Mouse (Mus musculus) MEL (cell line): ENCODE results near the gene Rcbtb2. TPM values are rescaled to one million over a fixed set of nuclear protein-coding genes. Genes with fewer than 3 reads are reported as not detected.
A peak's percentile ranks its signal among the peaks of the same experiment; 100 is the strongest.

ENCODE experiments used
- DNase-seq: peaks from one replicate; pipeline ENCODE4 v3.0.0; 2011; ENCODE audit warnings: low read depth, low spot score
- H3K27ac ChIP-seq: 2 replicates; pipeline ENCODE4 v1.5.1; 2012; ENCODE audit warnings: low read depth, mild to moderate bottlenecking, control low read depth, low read length, moderate library complexity; ENCODE audit not compliant: control insufficient read depth
- H3K27me3 ChIP-seq, 2 experiments: fragments of 150-350 bp in 1 of 2; sonication (generic) in 1 of 2; 2 replicates each; pipeline ENCODE4 v1.6.1; 2012; ENCODE audit warnings: low read length in 2 of 2, mild to moderate bottlenecking in 2 of 2, improper control_type of control experiment in 1 of 2, moderate library complexity in 1 of 2; ENCODE audit not compliant: insufficient read depth in 2 of 2, control insufficient read depth in 1 of 2
- H3K36me3 ChIP-seq, 2 experiments: 2 replicates each; pipeline ENCODE4 v1.6.1; 2012 to 2014; ENCODE audit warnings: low read length in 2 of 2, improper control_type of control experiment in 1 of 2, inconsistent platforms in 1 of 2, mild to moderate bottlenecking in 1 of 2; ENCODE audit not compliant: insufficient read depth in 2 of 2, control insufficient read depth in 1 of 2
- H3K4me1 ChIP-seq, 2 experiments: fragments of 150-350 bp in 1 of 2; sonication (generic) in 1 of 2; 2 replicates each; pipeline ENCODE4 v1.6.1; 2012; ENCODE audit warnings: low read length in 2 of 2, improper control_type of control experiment in 1 of 2, mild to moderate bottlenecking in 1 of 2; ENCODE audit not compliant: insufficient read depth in 2 of 2, control insufficient read depth in 1 of 2
- H3K4me3 ChIP-seq, 2 experiments: fragments of 150-350 bp in 1 of 2; sonication (generic) in 1 of 2; 2 replicates each; pipeline ENCODE4 v1.5.1; 2012; ENCODE audit warnings: low read depth in 2 of 2, low read length in 2 of 2, mild to moderate bottlenecking in 2 of 2, moderate library complexity in 2 of 2, control low read depth in 1 of 2, improper control_type of control experiment in 1 of 2; ENCODE audit not compliant: control insufficient read depth in 1 of 2, insufficient read depth in 1 of 2
- H3K79me2 ChIP-seq: 2 replicates; pipeline ENCODE4 v1.6.1; 2012; ENCODE audit warnings: mild to moderate bottlenecking, low read length, moderate library complexity; ENCODE audit not compliant: control insufficient read depth, poor library complexity, insufficient read depth
- H3K9ac ChIP-seq: 2 replicates; pipeline ENCODE4 v1.6.1; 2012; ENCODE audit warnings: low read depth, mild to moderate bottlenecking, control low read depth, low read length, moderate library complexity; ENCODE audit not compliant: control insufficient read depth, poor library complexity, severe bottlenecking
- H3K9me3 ChIP-seq: fragments of 150-350 bp; sonication (generic); replicated peaks from 2 replicates; pipeline ENCODE4 v1.6.1; 2012; ENCODE audit warnings: mild to moderate bottlenecking, low read length, improper control_type of control experiment, moderate library complexity; ENCODE audit not compliant: insufficient read depth
- CHD2 ChIP-seq: IDR thresholded peaks from 2 replicates; pipeline ENCODE4 v1.6.1; 2011; ENCODE audit warnings: low read length, improper control_type of control experiment
- EP300 ChIP-seq, 2 experiments: IDR thresholded peaks; 2 replicates each; pipeline ENCODE4 v1.6.1; 2011; ENCODE audit warnings: improper control_type of control experiment in 2 of 2, low read length in 2 of 2, low read depth in 1 of 2, mild to moderate bottlenecking in 1 of 2
- GABPA ChIP-seq: IDR thresholded peaks from 2 replicates; pipeline ENCODE4 v1.6.1; 2012; ENCODE audit warnings: low read depth, mild to moderate bottlenecking, inconsistent platforms, low read length, improper control_type of control experiment, moderate library complexity
- JUND ChIP-seq: IDR thresholded peaks from 2 replicates; pipeline ENCODE4 v1.6.1; 2011; ENCODE audit warnings: low read depth, mild to moderate bottlenecking, improper control_type of control experiment, low read length
- KAT2A ChIP-seq: conservative IDR thresholded peaks from 2 replicates; pipeline ENCODE4 v1.6.1; 2012; ENCODE audit warnings: low read depth, low read length, improper control_type of control experiment, inconsistent platforms
- MAX ChIP-seq: IDR thresholded peaks from 2 replicates; pipeline ENCODE4 v1.6.1; 2011; ENCODE audit warnings: low read length, improper control_type of control experiment
- MAZ ChIP-seq: IDR thresholded peaks from 2 replicates; pipeline ENCODE4 v1.6.1; 2012; ENCODE audit warnings: low read depth, mild to moderate bottlenecking, inconsistent platforms, low read length, improper control_type of control experiment
- MEF2A ChIP-seq: IDR thresholded peaks from 2 replicates; pipeline ENCODE4 v1.6.1; 2014; ENCODE audit warnings: low read depth, mild to moderate bottlenecking, inconsistent platforms, low read length, improper control_type of control experiment; ENCODE audit not compliant: poor library complexity, insufficient replicate concordance, severe bottlenecking; ENCODE audit errors: extremely low read depth
- POLR2A ChIP-seq, 2 experiments: IDR thresholded peaks; 2 replicates each; pipeline ENCODE4 v1.6.1; 2011 to 2012; ENCODE audit warnings: low read length in 2 of 2, mild to moderate bottlenecking in 2 of 2, control low read depth in 1 of 2, improper control_type of control experiment in 1 of 2, low read depth in 1 of 2, moderate library complexity in 1 of 2; ENCODE audit not compliant: control insufficient read depth in 1 of 2, insufficient read depth in 1 of 2, poor library complexity in 1 of 2
- POLR2AphosphoS5 ChIP-seq: IDR thresholded peaks from 2 replicates; pipeline ENCODE4 v1.6.1; 2012; ENCODE audit warnings: low read depth, borderline replicate concordance, mild to moderate bottlenecking, inconsistent platforms, low read length, moderate library complexity, mixed read lengths
- RAD21 ChIP-seq: IDR thresholded peaks from 2 replicates; pipeline ENCODE4 v1.6.1; 2011; ENCODE audit warnings: mild to moderate bottlenecking, low read depth, low read length, improper control_type of control experiment
- SIN3A ChIP-seq: IDR thresholded peaks from 2 replicates; pipeline ENCODE4 v1.6.1; 2012; ENCODE audit warnings: low read length, improper control_type of control experiment, inconsistent platforms
- TAL1 ChIP-seq: IDR thresholded peaks from 2 replicates; pipeline ENCODE4 v1.6.1; 2012; ENCODE audit warnings: mild to moderate bottlenecking, inconsistent platforms, low read length, moderate library complexity, mixed read lengths
- TCF12 ChIP-seq: IDR thresholded peaks from 2 replicates; pipeline ENCODE4 v1.6.1; 2014; ENCODE audit warnings: low read depth, mild to moderate bottlenecking, inconsistent platforms, low read length, improper control_type of control experiment, moderate library complexity
- USF1 ChIP-seq: IDR thresholded peaks from 2 replicates; pipeline ENCODE4 v1.6.1; 2014; ENCODE audit warnings: low read depth, mild to moderate bottlenecking, inconsistent platforms, low read length, improper control_type of control experiment, moderate library complexity
- USF2 ChIP-seq, 2 experiments: IDR thresholded peaks; 2 replicates each; pipeline ENCODE4 v1.6.1; 2011 to 2012; ENCODE audit warnings: improper control_type of control experiment in 2 of 2, low read length in 2 of 2, borderline replicate concordance in 1 of 2, inconsistent platforms in 1 of 2, low read depth in 1 of 2, mild to moderate bottlenecking in 1 of 2; ENCODE audit not compliant: insufficient read depth in 1 of 2
- ZKSCAN1 ChIP-seq: IDR thresholded peaks from 2 replicates; pipeline ENCODE4 v1.6.1; 2012; ENCODE audit warnings: low read depth, mild to moderate bottlenecking, inconsistent platforms, low read length, improper control_type of control experiment, moderate library complexity
- polyA plus RNA-seq, 2 experiments: library from polyadenylated mRNA; stranded (reverse) in 1 of 2; unstranded in 1 of 2; fragments of >175 nt in 1 of 2; fragments of >200 nt in 1 of 2; gene quantifications; 2 replicates each; pipeline versions ENCODE4 v1.2.1 to v1.2.4; 2012; ENCODE audit warnings: low replicate concordance in 2 of 2, low read depth in 1 of 2; ENCODE audit not compliant: insufficient read length in 2 of 2, insufficient read depth in 1 of 2, missing spikeins in 1 of 2
- total RNA-seq: library from RNA; depleted of rRNA; stranded (reverse); fragments of 300-350 nt; gene quantifications from 2 replicates; pipeline ENCODE4 v1.2.3, GENCODE M21; 2012

The Rcbtb2 gene
- total and polyA plus RNA-seq, 3 experiments = 8.6 to 13.8 TPM; not detected in 1

DNA sequence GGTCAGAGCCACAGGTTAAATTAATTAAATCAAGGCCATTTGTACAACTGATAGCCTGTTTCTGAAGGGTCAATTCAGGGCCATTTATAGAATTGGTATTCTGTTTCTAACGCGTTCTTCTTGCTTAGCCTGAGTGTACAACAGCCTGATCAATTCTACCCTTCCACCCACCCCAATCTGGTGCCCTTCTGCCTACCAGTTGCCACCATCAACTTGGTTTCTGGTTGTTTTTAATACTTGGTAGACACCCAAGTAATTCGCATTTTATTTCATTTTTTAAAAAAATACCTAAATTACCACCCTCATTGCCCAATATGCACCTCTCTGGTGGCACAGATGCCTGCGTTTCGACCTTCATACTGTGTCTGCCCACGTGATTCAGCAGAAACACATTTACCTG, 17.9 kb upstream of the Rcbtb2 start:
- Histone ChIP-seq H3K27ac (no peak overlapping the region), H3K9ac (no peak overlapping the region), H3K79me2 (no peaks in the 10 kb centered on the region), H3K27me3 (no peaks in the 10 kb centered on the region), H3K36me3 (peaks cover 0 to 21% of the 10 kb centered on the region in 2 experiments; a peak in 2 of 4 replicates), H3K4me1 (peaks cover 2 to 37% of the 10 kb centered on the region in 2 experiments; a peak in 3 of 4 replicates), H3K4me3 (no peak overlapping the region), H3K9me3 (no peaks in the 10 kb centered on the region)
- DNase-seq = no peak
- TF ChIP-seq SIN3A (no peak), JUND (no peak), MAX (no peak), POLR2A (IDR thresholded peaks at IDR 0.05; ENCODE audit: control insufficient read depth in 1 of 2, insufficient read depth in 1 of 2, low read depth in 1 of 2, low read length in 2 of 2, poor library complexity in 1 of 2) (no peak), EP300 (IDR thresholded peaks at IDR 0.05; ENCODE audit: low read depth in 1 of 2, low read length in 2 of 2) (no peak), RAD21 (no peak), POLR2AphosphoS5 (no peak), MEF2A (no peak), KAT2A (no peak), MAZ (no peak), GABPA (no peak), CHD2 (no peak), USF1 (no peak), TCF12 (no peak), USF2 (IDR thresholded peaks at IDR 0.05; ENCODE audit: borderline replicate concordance in 1 of 2, insufficient read depth in 1 of 2, low read depth in 1 of 2, low read length in 2 of 2) (no peak)

DNA sequence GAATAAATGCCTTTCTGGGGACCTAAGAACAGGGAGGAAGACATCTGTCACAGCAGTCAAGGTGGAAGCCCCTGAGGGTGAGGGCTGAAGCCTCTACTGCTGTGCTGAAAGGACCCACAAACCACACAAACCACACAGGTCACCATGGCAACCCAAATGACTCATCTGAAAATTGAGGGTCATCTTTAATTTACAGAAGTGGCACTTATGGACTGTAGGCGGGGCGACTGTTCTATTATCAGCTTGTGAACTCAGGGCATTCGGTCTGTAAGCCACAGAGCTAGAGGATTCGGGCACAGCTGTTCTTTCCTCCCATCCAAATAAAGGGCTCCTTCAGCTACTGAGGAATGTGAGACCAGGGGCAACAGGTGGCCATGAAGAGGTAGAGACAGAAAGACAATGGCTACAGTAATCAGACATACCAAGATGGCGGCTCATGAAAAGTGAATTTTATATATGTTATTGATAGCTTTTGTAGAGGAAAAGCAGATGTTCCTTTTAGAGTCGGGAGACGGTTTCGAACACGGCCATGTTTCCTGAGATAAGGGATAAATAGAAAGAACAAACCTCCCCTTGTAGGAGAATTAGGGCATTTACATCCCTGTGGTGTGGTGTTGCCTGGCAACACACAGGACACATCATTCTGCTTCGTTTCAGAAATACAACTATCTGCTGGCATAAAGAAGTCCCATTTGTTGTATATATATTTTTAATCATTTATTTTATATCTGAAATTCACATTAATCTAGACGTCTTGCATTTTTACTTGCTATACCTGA, 17.2 kb upstream of the Rcbtb2 start:
- peaks cover 2 to 42% of the 10 kb centered on the region in 2 experiments; a peak in 3 of 4 replicates for H3K4me1 ChIP-seq
- H3K36me3 ChIP-seq = peaks cover 0 to 23% of the 10 kb centered on the region in 2 experiments; a peak in 2 of 4 replicates
- H3K9ac ChIP-seq = peak overlapping the region; percentile 26; the same call in 1 of the 2 replicates
- H3K4me3 ChIP-seq = peak overlapping the region in 1 of 2 experiments; percentile 30; a peak in 2 of 4 replicates
- H3K27ac ChIP-seq = no peak overlapping the region
- H3K27me3 ChIP-seq = no peaks in the 10 kb centered on the region
- TF ChIP-seq ZKSCAN1 (no peak), EP300 (IDR thresholded peaks at IDR 0.05; ENCODE audit: low read depth in 1 of 2, low read length in 2 of 2) (peak in 1 of 2 experiments; percentile 9; a peak in 1 of 4 replicates), TAL1 (peak; percentile 42; the same call in 1 of the 2 replicates)
- DNase-seq = peak; percentile 84
- H3K9me3 ChIP-seq = no peaks in the 10 kb centered on the region
- no peaks in the 10 kb centered on the region for H3K79me2 ChIP-seq
